Mouse (Mus musculus): ENCODE measurements at regions not wholly inside any gene's neighbourhood (a gene's known extent, or its start where the extent isn't known, plus 50 kb on each side); places are given as distances from the start of the nearest gene placed in this dataset.

GRCm38 (mm10) chr8:89317514-89318289 lies 273.7 kb upstream of the Sall1 start:
- H3K4me3 ChIP-seq (replicated peaks; ENCODE audit: control insufficient read depth, low read depth, low read length): no peak overlapping the region
- WGBS: 39% methylated on average over 18 of the region's 18 CpGs
- TF ChIP-seq POLR2A (IDR thresholded peaks at IDR 0.05; ENCODE audit: borderline replicate concordance, control insufficient read depth, low read depth, low read length) (no peak), CTCF (IDR thresholded peaks at IDR 0.05; ENCODE audit: control insufficient read depth, insufficient read depth, low read length) (no peak)
- no peak overlapping the region for H3K27ac ChIP-seq (ENCODE audit: control insufficient read depth, insufficient read depth, low read depth, low read length, poor library complexity)
- H3K4me1 ChIP-seq (ENCODE audit: control insufficient read depth, insufficient read depth, low read length): no peaks in the 10 kb centered on the region

DNA sequence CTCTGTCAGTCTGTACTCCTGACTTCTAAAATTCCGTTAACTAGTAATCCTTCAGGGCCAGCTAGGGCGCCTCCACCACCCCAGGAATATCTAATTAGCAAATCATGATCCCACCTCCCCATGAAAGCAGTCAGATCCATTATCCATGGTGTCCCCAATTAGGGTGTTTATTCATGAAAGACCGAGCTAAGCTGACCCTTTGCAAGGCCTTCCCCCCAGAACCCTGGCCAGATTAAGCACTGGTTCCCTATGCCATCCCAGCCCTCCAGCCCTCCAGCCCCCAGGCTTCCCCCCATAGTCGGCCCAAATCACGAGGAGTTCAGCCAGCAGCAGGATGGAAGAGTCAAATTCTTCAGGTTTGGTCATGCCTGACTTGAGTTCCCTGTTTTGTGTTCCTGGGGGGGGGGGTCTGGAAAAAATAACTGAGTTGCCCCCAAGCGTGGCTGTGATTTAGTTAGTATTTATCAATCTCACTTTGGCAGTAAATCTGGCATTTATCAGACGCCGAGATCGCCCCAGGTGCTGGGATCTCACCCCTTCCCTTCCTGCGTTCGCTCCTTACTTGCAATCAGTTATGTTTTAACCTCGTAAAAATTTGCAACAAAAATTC lies 272.7 kb upstream of the Sall1 start:
- H3K4me3 ChIP-seq (replicated peaks; ENCODE audit: control insufficient read depth, low read depth, low read length): no peak overlapping the region
- WGBS: 72% methylated on average over 12 of the region's 12 CpGs
- no peak for TF ChIP-seq CTCF (IDR thresholded peaks at IDR 0.05; ENCODE audit: control insufficient read depth, insufficient read depth, low read length)
- TF ChIP-seq POLR2A (IDR thresholded peaks at IDR 0.05; ENCODE audit: borderline replicate concordance, control insufficient read depth, low read depth, low read length): no peak

DNA sequence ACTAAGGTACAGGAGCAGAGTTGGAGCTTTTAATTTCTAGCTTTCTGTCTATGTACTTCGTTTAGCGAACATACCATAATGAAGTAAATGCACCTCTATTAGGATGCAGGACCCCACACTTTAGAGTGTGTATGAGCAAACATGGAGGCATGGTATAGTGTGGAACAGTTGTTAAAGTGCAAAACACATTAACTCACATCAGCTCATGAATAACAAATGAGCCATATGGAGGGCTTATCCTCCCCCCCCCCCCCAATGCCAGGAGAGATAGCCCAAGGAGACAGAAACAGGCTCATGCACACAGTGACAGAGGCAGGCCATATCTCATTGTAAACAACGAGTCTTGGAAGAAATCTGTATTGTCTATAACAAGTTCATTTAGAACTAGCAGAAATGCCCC lies 270.9 kb upstream of the Sall1 start:
- Histone ChIP-seq H3K27ac (ENCODE audit: control insufficient read depth, insufficient read depth, low read depth, low read length, poor library complexity) (no peak overlapping the region), H3K4me1 (ENCODE audit: control insufficient read depth, insufficient read depth, low read length) (no peaks in the 10 kb centered on the region), H3K4me3 (replicated peaks; ENCODE audit: control insufficient read depth, low read depth, low read length) (no peak overlapping the region)
- TF ChIP-seq CTCF (IDR thresholded peaks at IDR 0.05; ENCODE audit: control insufficient read depth, insufficient read depth, low read length) (no peak), POLR2A (IDR thresholded peaks at IDR 0.05; ENCODE audit: borderline replicate concordance, control insufficient read depth, low read depth, low read length) (no peak)
- WGBS: 84% methylated on average over 3 of the region's 3 CpGs

More for the DNA sequence above, 272.7 kb upstream of the Sall1 start:
- H3K4me1 ChIP-seq (ENCODE audit: control insufficient read depth, insufficient read depth, low read length): no peaks in the 10 kb centered on the region
- no peak overlapping the region for H3K27ac ChIP-seq (ENCODE audit: control insufficient read depth, insufficient read depth, low read depth, low read length, poor library complexity)

- no peak overlapping the region for H3K4me3 ChIP-seq (replicated peaks; ENCODE audit: control insufficient read depth, low read depth, low read length)
- TF ChIP-seq POLR2A (IDR thresholded peaks at IDR 0.05; ENCODE audit: borderline replicate concordance, control insufficient read depth, low read depth, low read length): no peak
- no peak for TF ChIP-seq CTCF (IDR thresholded peaks at IDR 0.05; ENCODE audit: control insufficient read depth, insufficient read depth, low read length)
- H3K27ac ChIP-seq (ENCODE audit: control insufficient read depth, insufficient read depth, low read depth, low read length, poor library complexity): no peak overlapping the region
- no peaks in the 10 kb centered on the region for H3K4me1 ChIP-seq (ENCODE audit: control insufficient read depth, insufficient read depth, low read length)
- WGBS: 57% methylated on average over 5 of the region's 5 CpGs
These were observed 266.8 kb upstream of the Sall1 start for GRCm38 (mm10) chr8:89310696-89311214.

DNA sequence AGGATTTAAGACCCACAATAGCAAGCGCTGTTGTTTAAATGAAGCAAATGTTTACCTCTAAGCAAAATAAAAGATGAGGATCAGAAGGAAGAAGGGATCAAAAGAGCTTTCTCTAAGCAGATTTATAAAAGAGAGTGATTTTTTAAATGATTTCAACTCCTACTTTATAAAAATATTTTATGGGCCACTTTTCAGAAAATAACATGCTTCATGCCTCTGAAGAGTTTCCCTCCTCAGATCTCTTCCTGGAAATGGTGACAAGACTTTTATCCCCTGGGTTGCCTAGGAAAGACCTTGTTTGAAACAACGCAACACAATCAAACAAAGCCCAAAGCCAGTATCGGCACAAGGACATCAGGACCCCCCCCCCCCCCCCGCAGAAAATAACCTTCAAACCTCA lies 265.6 kb upstream of the Sall1 start:
- Histone ChIP-seq H3K4me1 (ENCODE audit: control insufficient read depth, insufficient read depth, low read length) (no peaks in the 10 kb centered on the region), H3K27ac (ENCODE audit: control insufficient read depth, insufficient read depth, low read depth, low read length, poor library complexity) (no peak overlapping the region), H3K4me3 (replicated peaks; ENCODE audit: control insufficient read depth, low read depth, low read length) (no peak overlapping the region)
- 42% methylated on average over 4 of the region's 4 CpGs for WGBS
- TF ChIP-seq CTCF (IDR thresholded peaks at IDR 0.05; ENCODE audit: control insufficient read depth, insufficient read depth, low read length) (no peak), POLR2A (IDR thresholded peaks at IDR 0.05; ENCODE audit: borderline replicate concordance, control insufficient read depth, low read depth, low read length) (no peak)

DNA sequence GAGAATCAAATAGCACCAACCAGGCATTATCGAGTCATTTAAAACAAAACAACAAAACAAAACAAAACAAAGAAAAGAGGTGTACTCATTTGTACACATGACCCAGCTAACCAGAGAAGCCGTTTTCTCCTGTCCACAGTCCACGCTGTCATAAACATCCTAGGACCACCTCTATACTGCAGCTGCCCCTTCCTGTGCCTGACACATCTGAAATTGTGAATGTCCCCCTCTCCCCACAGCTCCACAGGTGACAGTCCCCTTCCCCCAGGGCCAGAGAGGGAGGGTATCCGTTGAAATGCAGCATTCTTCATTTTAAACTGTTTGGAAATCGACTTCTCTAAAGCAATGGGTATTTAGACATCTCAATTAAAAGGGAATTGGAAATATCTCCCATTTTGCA lies 265.0 kb upstream of the Sall1 start:
- Histone ChIP-seq H3K4me1 (ENCODE audit: control insufficient read depth, insufficient read depth, low read length) (no peaks in the 10 kb centered on the region), H3K27ac (ENCODE audit: control insufficient read depth, insufficient read depth, low read depth, low read length, poor library complexity) (no peak overlapping the region), H3K4me3 (replicated peaks; ENCODE audit: control insufficient read depth, low read depth, low read length) (no peak overlapping the region)
- WGBS: 54% methylated on average over 5 of the region's 5 CpGs
- TF ChIP-seq CTCF (IDR thresholded peaks at IDR 0.05; ENCODE audit: control insufficient read depth, insufficient read depth, low read length): no peak
- no peak for TF ChIP-seq POLR2A (IDR thresholded peaks at IDR 0.05; ENCODE audit: borderline replicate concordance, control insufficient read depth, low read depth, low read length)

DNA sequence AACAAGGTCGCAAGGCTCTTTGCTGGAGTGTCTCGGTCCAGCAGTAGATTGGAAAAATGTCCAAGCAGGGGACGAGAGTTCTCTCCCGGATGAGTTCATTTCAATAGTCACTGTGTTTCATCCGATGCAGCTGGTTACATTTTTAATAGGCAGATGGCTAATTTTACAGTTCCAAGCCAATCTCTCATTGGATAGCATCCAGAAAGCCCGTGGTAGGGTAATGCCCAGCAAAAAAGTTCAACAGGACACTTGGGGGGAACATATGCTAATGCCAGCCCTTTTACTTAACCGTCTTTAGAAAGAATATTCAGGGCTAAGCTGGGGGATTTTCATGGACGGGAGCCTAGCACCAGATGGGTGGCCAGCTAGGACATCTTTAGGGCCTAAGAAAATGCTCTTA lies 264.6 kb upstream of the Sall1 start:
- H3K4me1 ChIP-seq (ENCODE audit: control insufficient read depth, insufficient read depth, low read length): no peaks in the 10 kb centered on the region
- no peak overlapping the region for H3K4me3 ChIP-seq (replicated peaks; ENCODE audit: control insufficient read depth, low read depth, low read length)
- H3K27ac ChIP-seq (ENCODE audit: control insufficient read depth, insufficient read depth, low read depth, low read length, poor library complexity): no peak overlapping the region
- WGBS: 77% methylated on average over 8 of the region's 8 CpGs
- TF ChIP-seq POLR2A (IDR thresholded peaks at IDR 0.05; ENCODE audit: borderline replicate concordance, control insufficient read depth, low read depth, low read length) (no peak), CTCF (IDR thresholded peaks at IDR 0.05; ENCODE audit: control insufficient read depth, insufficient read depth, low read length) (no peak)

GRCm38 (mm10) chr8:89307601-89308000 lies 263.6 kb upstream of the Sall1 start:
- no peak for TF ChIP-seq POLR2A (IDR thresholded peaks at IDR 0.05; ENCODE audit: borderline replicate concordance, control insufficient read depth, low read depth, low read length)
- no peak for TF ChIP-seq CTCF (IDR thresholded peaks at IDR 0.05; ENCODE audit: control insufficient read depth, insufficient read depth, low read length)
- H3K4me3 ChIP-seq (replicated peaks; ENCODE audit: control insufficient read depth, low read depth, low read length): no peak overlapping the region
- no peak overlapping the region for H3K27ac ChIP-seq (ENCODE audit: control insufficient read depth, insufficient read depth, low read depth, low read length, poor library complexity)
- no peaks in the 10 kb centered on the region for H3K4me1 ChIP-seq (ENCODE audit: control insufficient read depth, insufficient read depth, low read length)
- WGBS: 71% methylated on average over 10 of the region's 10 CpGs

Measured in bone marrow, adult 2 months (tissue).